ENCODE assay signal across 8 mouse cellular contexts in genomic region chr2:132512051-132512976, GRCm38 (mm10).
DNase-seq lines count a peak whose midpoint lies in the region; ATAC-seq and TF ChIP-seq lines count a peak whose summit lies in the region.
"Had no signal": no experiment of that assay in that cellular context is flagged by ENCODE, and none has a peak within 500 bp of the region (broad histone marks: within the 10 kb centered on the region; RNA-seq: fewer than 3 reads in every experiment).

No protein-coding gene starts in this region.

- DNase-seq in left cerebral cortex, adult 2 months (ENCODE audit: extremely low spot score in 1 of 2, low spot score in 2 of 2) = no peak
- no peak for DNase-seq in left cerebral cortex, adult 9 months (ENCODE audit: low spot score in 2 of 2)
- peak; percentile 54 for DNase-seq in c-Kit-positive CD71-negative TER-119-negative erythroid progenitor cells, embryonic 14.5 days (ENCODE audit: low read depth)
- DNase-seq in liver = peak; percentile 72
- DNase-seq in frontal cortex, postnatal 36 days (ENCODE audit: low spot score in 2 of 2) = no peak
- DNase-seq: right cerebral cortex, adult 18-20 months had no signal

- no peak for TF ChIP-seq CTCF in left cerebral cortex, adult 2 months (IDR thresholded peaks at IDR 0.05)

- no peak overlapping the region for H3K4me2 ChIP-seq in stomach, embryonic 16.5 days (ENCODE audit: low read depth, low read length)
- H3K4me2 ChIP-seq in kidney, embryonic 16.5 days (replicated peaks; ENCODE audit: low read depth, low read length) = no peak overlapping the region

- peak overlapping the region; percentile 83; the same call in 1 of the 2 replicates for H3K27ac ChIP-seq in left cerebral cortex, adult 2 months
- H3K27ac ChIP-seq in stomach, embryonic 16.5 days (ENCODE audit: low read length) = no peak overlapping the region
- H3K27ac ChIP-seq in kidney, embryonic 16.5 days (ENCODE audit: low read length) = no peak overlapping the region

- H3K9ac ChIP-seq in stomach, embryonic 16.5 days (ENCODE audit: low read length) = 0 out of 2 replicates have a peak overlapping the region, but pooled peaks have one; percentile 23
- H3K9ac ChIP-seq in kidney, embryonic 16.5 days (replicated peaks; ENCODE audit: low read length) = no peak overlapping the region

- no peaks in the 10 kb centered on the region for H3K9me3 ChIP-seq in stomach, embryonic 16.5 days (replicated peaks; ENCODE audit: control insufficient read depth, low read length)
- no peaks in the 10 kb centered on the region for H3K9me3 ChIP-seq in kidney, embryonic 16.5 days (ENCODE audit: low read length)

- no peaks in the 10 kb centered on the region for H3K27me3 ChIP-seq in stomach, embryonic 16.5 days (ENCODE audit: control insufficient read depth, insufficient read depth, low read length)
- no peaks in the 10 kb centered on the region for H3K27me3 ChIP-seq in kidney, embryonic 16.5 days (ENCODE audit: insufficient read depth, low read length)

- ATAC-seq in stomach, embryonic 16.5 days (ENCODE audit: insufficient read depth, low FRiP score) = no peak
- no peak for ATAC-seq in kidney, embryonic 16.5 days (ENCODE audit: low FRiP score, low TSS enrichment)

- 31% methylated on average over 19 of the region's 19 CpGs for WGBS in stomach, embryonic 16.5 days
- 51% methylated on average over 18 of the region's 19 CpGs for WGBS in kidney, embryonic 16.5 days

- no peaks in the 10 kb centered on the region for H3K4me1 ChIP-seq in stomach, embryonic 16.5 days (ENCODE audit: control insufficient read depth, insufficient read depth, low read length)
- no peaks in the 10 kb centered on the region for H3K4me1 ChIP-seq in kidney, embryonic 16.5 days (ENCODE audit: insufficient read depth, low read length)

- intact Hi-C loops in left cerebral cortex, adult 2 months (cut with DNase I) = loop anchor here (2.0 to 5.0 kb wide), 2 partner anchors 175 to 268 kb away; partner anchors contain the start of genes Chgb and Shld1

- no peak overlapping the region for H3K4me3 ChIP-seq in left cerebral cortex, adult 2 months
- no peak overlapping the region for H3K4me3 ChIP-seq in stomach, embryonic 16.5 days (replicated peaks; ENCODE audit: low read length)
- no peak overlapping the region for H3K4me3 ChIP-seq in kidney, embryonic 16.5 days (ENCODE audit: low read length)

- H3K36me3 ChIP-seq in stomach, embryonic 16.5 days (ENCODE audit: control insufficient read depth, insufficient read depth, low read length) = no peaks in the 10 kb centered on the region
- no peaks in the 10 kb centered on the region for H3K36me3 ChIP-seq in kidney, embryonic 16.5 days (ENCODE audit: insufficient read depth, low read length)

Comparison
In these comparisons a context has a peak if more than half of its experiments do, and no peak if none do; other contexts are left out.
1. DNase-seq: peak in c-Kit-positive CD71-negative TER-119-negative erythroid progenitor cells, embryonic 14.5 days (single experiment) and liver (single experiment); none in left cerebral cortex, adult 2 months (0 of 2), left cerebral cortex, adult 9 months (0 of 2) and frontal cortex, postnatal 36 days (0 of 2).